Comparison of ENCODE assay signal across 11 mouse cellular contexts in genomic region chr3:127749266-127749665, GRCm38 (mm10). TPM values are rescaled to one million over a fixed set of nuclear protein-coding genes. Genes with fewer than 3 reads are reported as not detected.
DNase-seq lines count a peak whose midpoint lies in the region; ATAC-seq lines count a peak whose summit lies in the region.
"Had no signal": no experiment of that assay in that cellular context is flagged by ENCODE, and none has a peak within 500 bp of the region (broad histone marks: within the 10 kb centered on the region; RNA-seq: fewer than 3 reads in every experiment).

No protein-coding gene starts in this region.

- 0 out of 2 replicates have a peak, but pooled peaks cover 3% of the 10 kb centered on the region for H3K4me1 ChIP-seq in heart, embryonic 12.5 days (replicated peaks)
- peaks cover 40% of the 10 kb centered on the region for H3K4me1 ChIP-seq in hindbrain, embryonic 12.5 days
- peaks cover 34% of the 10 kb centered on the region for H3K4me1 ChIP-seq in midbrain, embryonic 15.5 days

- DNase-seq in heart, adult 18-20 months, result no peak
- DNase-seq in embryo, embryonic 9.5 days (ENCODE audit: extremely low spot score), result peak; percentile 49
- no peak for DNase-seq in kidney, postnatal 4 days
- no peak for DNase-seq in ovary, postnatal 36 days (ENCODE audit: low spot score)
- DNase-seq: liver; right cerebral cortex, postnatal 25 days had no signal

- H3K27me3 ChIP-seq in heart, embryonic 12.5 days (replicated peaks), result peaks cover 62% of the 10 kb centered on the region
- H3K27me3 ChIP-seq in hindbrain, embryonic 12.5 days, result peaks cover 39% of the 10 kb centered on the region
- H3K27me3 ChIP-seq in midbrain, embryonic 15.5 days (replicated peaks), result peaks cover 17% of the 10 kb centered on the region

- H3K27ac ChIP-seq in heart, embryonic 12.5 days (ENCODE audit: poor library complexity, severe bottlenecking), result no peak overlapping the region
- peak overlapping the region; percentile 79 for H3K27ac ChIP-seq in hindbrain, embryonic 12.5 days
- peak overlapping the region; percentile 65 for H3K27ac ChIP-seq in midbrain, embryonic 15.5 days
- H3K27ac ChIP-seq: kidney, embryonic 15.5 days had no signal

- peak overlapping the region; percentile 18; the same call in 1 of the 2 replicates for H3K4me3 ChIP-seq in heart, embryonic 12.5 days
- peak overlapping the region; percentile 15 for H3K4me3 ChIP-seq in hindbrain, embryonic 12.5 days
- peak overlapping the region; percentile 22 for H3K4me3 ChIP-seq in midbrain, embryonic 15.5 days
- H3K4me3 ChIP-seq: kidney, embryonic 15.5 days had no signal

- H3K9me3 ChIP-seq in heart, embryonic 12.5 days (replicated peaks), result 0 out of 2 replicates have a peak, but pooled peaks cover 2% of the 10 kb centered on the region
- H3K9me3 ChIP-seq in hindbrain, embryonic 12.5 days (replicated peaks), result no peaks in the 10 kb centered on the region
- no peaks in the 10 kb centered on the region for H3K9me3 ChIP-seq in midbrain, embryonic 15.5 days
- H3K9me3 ChIP-seq: kidney, embryonic 15.5 days had no signal

- WGBS in heart, embryonic 12.5 days, result 32% methylated on average over 9 of the region's 9 CpGs
- WGBS in hindbrain, embryonic 12.5 days, result 6% methylated on average over 9 of the region's 9 CpGs
- 4% methylated on average over 9 of the region's 9 CpGs for WGBS in midbrain, embryonic 15.5 days

- ATAC-seq in heart, embryonic 12.5 days (ENCODE audit: insufficient number of reproducible peaks, low FRiP score), result no peak
- peak; percentile 82 for ATAC-seq in hindbrain, embryonic 12.5 days (ENCODE audit: low FRiP score)
- ATAC-seq in midbrain, embryonic 15.5 days (replicated peaks), result peak; percentile 83
- ATAC-seq in megakaryocyte progenitor cell, adult 5-6 weeks (replicated peaks; ENCODE audit: poor library complexity), result no peak

- peak overlapping the region; percentile 56 for H3K4me2 ChIP-seq in heart, embryonic 12.5 days
- H3K4me2 ChIP-seq in hindbrain, embryonic 12.5 days (replicated peaks), result peak overlapping the region; percentile 50
- H3K4me2 ChIP-seq in midbrain, embryonic 15.5 days, result peak overlapping the region; percentile 54
- H3K4me2 ChIP-seq: kidney, embryonic 15.5 days had no signal

- no peak overlapping the region for H3K9ac ChIP-seq in heart, embryonic 12.5 days
- H3K9ac ChIP-seq in hindbrain, embryonic 12.5 days, result no peak overlapping the region; the same call in 1 of the 2 replicates
- peak overlapping the region; percentile 18; the same call in 1 of the 2 replicates for H3K9ac ChIP-seq in midbrain, embryonic 15.5 days
- H3K9ac ChIP-seq: kidney, embryonic 15.5 days had no signal

- H3K36me3 ChIP-seq in heart, embryonic 12.5 days, result no peaks in the 10 kb centered on the region
- no peaks in the 10 kb centered on the region for H3K36me3 ChIP-seq in hindbrain, embryonic 12.5 days
- no peaks in the 10 kb centered on the region for H3K36me3 ChIP-seq in midbrain, embryonic 15.5 days (replicated peaks)
- H3K36me3 ChIP-seq: kidney, embryonic 15.5 days had no signal

RNA-seq across cellular contexts. Expression of gene Alpk1, which starts 31.1 kb away (rescaled TPM):
- polyA plus RNA-seq in heart, embryonic 12.5 days (2016; fragmentation: Nextera tagmentation; extraction: Ambion mirVana), result 1.5 and 1.6 TPM in 2 replicates
- total RNA-seq in heart, adult 18-20 months (2021), result 1 to 10 TPM; 2.1 to 2.8 TPM
- 1.5 and 1.6 TPM in 2 replicates for polyA plus RNA-seq in hindbrain, embryonic 12.5 days (2016; fragmentation: Nextera tagmentation; extraction: Ambion mirVana)
- polyA plus RNA-seq in midbrain, embryonic 15.5 days (2015; fragmentation: Nextera tagmentation; extraction: Ambion mirVana), result 0.37 and 0.45 TPM in 2 replicates
- 7.1 and 10.3 TPM in 2 replicates for total RNA-seq in megakaryocyte progenitor cell, adult 5-6 weeks (2015)
- total RNA-seq in megakaryocyte progenitor cell, adult 5-6 weeks (2017), result 13.6 and 19.1 TPM in 2 replicates

RNA-seq across cellular contexts. Expression of gene Tifa, which starts 40.3 kb away (rescaled TPM):
- 2.6 and 2.7 TPM in 2 replicates for polyA plus RNA-seq in heart, embryonic 12.5 days (2016; fragmentation: Nextera tagmentation; extraction: Ambion mirVana)
- total RNA-seq in heart, adult 18-20 months (2021), result 1 to 10 TPM; 1.9 to 2.9 TPM
- polyA plus RNA-seq in hindbrain, embryonic 12.5 days (2016; fragmentation: Nextera tagmentation; extraction: Ambion mirVana), result 3.4 and 3.7 TPM in 2 replicates
- polyA plus RNA-seq in midbrain, embryonic 15.5 days (2015; fragmentation: Nextera tagmentation; extraction: Ambion mirVana), result 3.3 and 3.7 TPM in 2 replicates
- total RNA-seq in megakaryocyte progenitor cell, adult 5-6 weeks (2015), result 56.4 and 60.7 TPM in 2 replicates
- total RNA-seq in megakaryocyte progenitor cell, adult 5-6 weeks (2017), result 53.6 and 57.0 TPM in 2 replicates

Comparison
In these comparisons a context has a peak if more than half of its experiments do, and no peak if none do; other contexts are left out.
1. ATAC-seq: peak in hindbrain, embryonic 12.5 days (single experiment) and midbrain, embryonic 15.5 days (single experiment); none in heart, embryonic 12.5 days (single experiment) and megakaryocyte progenitor cell, adult 5-6 weeks (single experiment).
2. Peak in every context shown above with its lines, with median percentiles within 50 percentile points of each other: H3K4me2 ChIP-seq and H3K4me3 ChIP-seq.